Mouse (Mus musculus): Measurements from ENCODE around the gene Eef1a2. TPM values are rescaled to one million over a fixed set of nuclear protein-coding genes. Genes with fewer than 3 reads are reported as not detected.
"Not testable (repeated sequence)": the region's sequence is repeated elsewhere in the genome, so short reads cannot be mapped to it uniquely, and the experiment has no call there.

Gene Eef1a2
- total RNA-seq (2021) = 100 to 1,000 TPM; 674 to 713 TPM
- long read RNA-seq, transcript Eef1a2-201 (8 exons, 2,084 nt) = major isoform, 63 of 84 reads
- long read RNA-seq, partial matches to known transcripts = 18 of 84 reads
- long read RNA-seq, other reads (novel, unspliced or antisense) = 3 of 84 reads

- peak; percentile 68 to 82 for DNase-seq (ENCODE audit: low spot score in 2 of 2)
Observed at GRCm38 (mm10) chr2:181156248-181157121, at the start of gene Eef1a2. Gene Eef1a2, minus strand, starts transcription at chr2:181157014.

- DNase-seq (ENCODE audit: low spot score in 2 of 2) = no peak
Observed at GRCm38 (mm10) chr2:181206118-181206517, 49.3 kb upstream of the Eef1a2 start.

GRCm38 (mm10) chr2:181205678-181206077 lies 48.9 kb upstream of the Eef1a2 start:
- no peak for DNase-seq (ENCODE audit: low spot score in 2 of 2)

GRCm38 (mm10) chr2:181202886-181203285 lies 46.1 kb upstream of the Eef1a2 start:
- no peak for DNase-seq (ENCODE audit: low spot score in 2 of 2)

DNA sequence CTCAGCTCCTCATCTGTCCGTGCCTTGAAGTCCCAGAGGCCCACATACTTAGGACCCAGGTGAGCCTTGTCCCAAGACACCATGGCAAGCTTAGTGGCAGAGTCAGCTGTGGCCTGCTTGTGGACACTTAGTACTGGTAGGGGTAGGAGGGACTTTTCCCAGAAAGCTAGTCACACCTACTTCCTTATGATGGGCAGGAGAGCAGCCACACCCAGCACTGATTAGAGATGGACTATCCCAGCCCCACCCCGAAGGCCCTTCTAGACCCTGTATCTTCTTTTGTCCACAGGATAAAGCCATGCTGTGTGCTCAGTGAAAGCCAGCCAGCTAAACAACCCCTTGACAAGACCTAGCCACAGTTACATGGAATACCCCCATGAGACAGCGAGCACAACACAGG lies 45.6 kb upstream of the Eef1a2 start, which contains the start of gene Ptk6:
Gene Ptk6 (minus strand): TSS at position 368 of the 400 bp plus-strand sequence.
- no peak for DNase-seq (ENCODE audit: low spot score in 2 of 2)

GRCm38 (mm10) chr2:181201606-181202005 lies 44.8 kb upstream of the Eef1a2 start:
- DNase-seq (ENCODE audit: low spot score in 2 of 2) = no peak

DNA sequence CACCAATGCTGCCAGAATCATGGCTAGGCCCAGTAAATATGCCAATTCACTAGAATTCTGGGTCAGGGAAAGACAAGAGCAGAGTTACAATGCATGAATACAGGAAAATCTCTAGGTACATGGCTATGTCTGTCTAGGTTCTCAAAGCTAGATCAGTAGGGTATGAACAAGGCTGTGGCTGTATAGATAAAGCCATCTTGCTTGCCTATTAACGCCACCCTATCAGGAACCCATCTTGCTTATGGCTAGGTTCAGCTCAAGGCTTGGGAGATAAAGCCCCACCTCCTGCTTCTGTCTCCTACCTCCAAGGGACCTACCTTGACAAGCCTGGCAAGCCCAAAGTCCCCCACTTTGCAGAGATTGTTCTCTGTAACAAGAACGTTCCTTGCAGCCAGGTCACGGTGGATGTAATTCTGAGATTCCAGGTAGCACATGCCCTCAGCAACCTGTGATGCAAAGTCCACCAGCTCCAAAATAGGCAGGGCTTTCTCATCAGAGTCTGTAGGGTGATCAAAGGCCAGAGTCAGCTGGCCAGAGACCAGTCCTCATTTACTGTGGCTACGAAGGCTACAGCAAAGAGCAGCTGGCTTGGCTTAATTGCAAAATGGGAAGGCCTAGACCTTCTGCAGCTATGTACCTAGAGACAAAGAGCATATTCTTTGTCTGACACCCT lies 40.0 kb upstream of the Eef1a2 start:
- no peak for DNase-seq (ENCODE audit: low spot score in 2 of 2)

DNA sequence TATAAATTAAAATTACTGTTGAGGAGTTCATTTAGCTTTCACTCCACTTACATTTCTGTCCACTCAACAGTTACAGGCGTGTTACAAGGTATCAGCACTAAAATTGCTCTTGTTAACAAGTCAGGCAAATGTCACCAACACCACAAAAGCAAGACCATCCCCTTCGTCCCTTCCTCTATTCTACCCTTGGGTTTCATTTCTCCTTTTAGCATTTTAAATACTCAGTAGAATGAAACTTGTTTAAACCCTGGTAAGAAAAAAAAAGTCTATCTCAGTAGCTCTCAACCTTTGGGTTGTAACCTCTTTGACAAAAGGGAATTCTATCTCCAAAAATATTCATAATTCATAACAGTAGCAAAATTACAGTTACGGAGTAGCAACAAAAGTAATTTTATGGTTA lies 36.2 kb upstream of the Eef1a2 start:
- DNase-seq (ENCODE audit: low spot score in 2 of 2) = no peak

DNA sequence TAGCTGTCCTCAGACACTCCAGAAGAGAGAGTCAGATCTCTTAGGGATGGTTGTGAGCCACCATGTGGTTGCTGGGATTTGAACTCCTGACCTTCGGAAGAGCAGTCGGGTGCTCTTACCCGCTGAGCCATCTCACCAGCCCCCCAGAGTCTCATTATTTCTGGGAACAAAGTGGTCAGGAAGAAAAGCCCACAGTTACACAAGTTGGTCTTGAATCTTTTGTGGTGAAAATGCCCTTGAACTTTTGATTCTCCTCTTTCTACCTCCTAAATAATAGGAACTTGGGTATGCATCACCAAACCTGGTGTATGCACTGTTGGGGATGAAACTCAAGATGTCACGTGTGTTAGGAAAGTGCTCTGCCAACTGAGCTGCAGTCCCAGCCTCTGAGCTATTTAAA lies 35.1 kb upstream of the Eef1a2 start:
- no peak for DNase-seq (ENCODE audit: low spot score in 2 of 2)

- DNase-seq (ENCODE audit: low spot score in 2 of 2) = not testable (repeated sequence)
Observed at GRCm38 (mm10) chr2:181191385-181191784, 34.6 kb upstream of the Eef1a2 start.

DNA sequence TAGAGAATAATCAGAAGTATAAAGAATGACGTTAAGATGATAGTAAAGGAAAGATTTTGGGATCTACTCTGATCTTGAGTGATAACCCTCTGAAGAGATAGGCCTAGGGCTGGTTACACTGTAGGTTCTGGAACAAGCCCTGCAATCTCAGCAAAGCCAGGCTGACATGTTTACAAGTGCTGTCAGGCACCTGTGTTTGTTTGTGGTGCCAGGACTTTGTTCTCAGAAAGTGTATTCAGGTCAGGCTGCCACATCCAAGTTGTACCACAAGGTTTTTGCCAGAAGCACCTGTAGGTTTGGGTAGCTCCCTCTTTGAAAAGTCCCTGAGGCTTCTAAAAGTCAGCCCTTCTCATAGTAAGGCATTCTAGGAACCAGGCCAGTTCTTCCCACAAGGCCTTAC lies 32.5 kb upstream of the Eef1a2 start:
- no peak for DNase-seq (ENCODE audit: low spot score in 2 of 2)

DNA sequence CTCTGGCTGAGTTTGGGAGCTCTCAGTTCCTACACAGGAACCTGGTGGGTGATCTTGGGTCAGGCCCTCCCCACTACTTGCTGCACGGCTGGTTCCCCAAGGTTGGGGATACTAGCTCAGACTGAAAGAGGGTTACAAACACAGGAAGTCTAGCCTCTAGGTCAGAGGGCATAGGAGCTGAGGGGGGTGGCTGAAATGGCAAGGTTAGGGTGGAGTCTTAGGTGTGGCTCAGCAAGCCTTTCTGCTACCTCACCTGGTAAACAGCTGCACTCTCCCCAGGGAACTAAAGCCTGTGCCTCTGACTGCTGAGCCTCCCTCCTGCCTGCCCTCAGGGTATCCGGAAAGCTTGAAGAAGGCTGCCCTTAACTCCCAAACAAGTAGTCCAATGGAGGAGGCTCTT lies 31.9 kb upstream of the Eef1a2 start:
- DNase-seq (ENCODE audit: low spot score in 2 of 2) = no peak

- peak; percentile 85 to 92 for DNase-seq (ENCODE audit: low spot score in 2 of 2)
Observed at GRCm38 (mm10) chr2:181187121-181188000, 30.5 kb upstream of the Eef1a2 start, which contains the start of gene Ppdpf. Gene Ppdpf, plus strand, starts transcription at chr2:181187247.

DNA sequence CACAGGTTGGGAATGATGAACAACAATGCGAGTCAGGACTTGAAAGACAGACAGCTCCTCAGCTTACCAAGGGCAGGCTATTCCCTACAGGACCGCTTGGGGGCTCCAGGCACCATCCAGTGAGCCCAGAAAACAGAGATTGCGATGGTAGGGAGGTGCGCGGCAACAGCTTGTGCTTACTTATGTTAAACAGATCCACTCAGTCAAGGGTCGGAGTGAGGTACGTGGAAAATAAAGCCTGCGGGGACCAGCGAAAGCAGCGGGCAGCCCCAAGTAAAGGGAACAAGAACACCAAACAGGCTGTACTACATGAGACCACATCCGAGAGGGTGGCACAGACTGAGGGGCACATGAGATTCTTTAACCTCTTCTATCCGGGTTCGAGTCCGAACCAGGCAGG lies 29.8 kb upstream of the Eef1a2 start:
- DNase-seq (ENCODE audit: low spot score in 2 of 2) = peak; percentile 87 to 93

DNA sequence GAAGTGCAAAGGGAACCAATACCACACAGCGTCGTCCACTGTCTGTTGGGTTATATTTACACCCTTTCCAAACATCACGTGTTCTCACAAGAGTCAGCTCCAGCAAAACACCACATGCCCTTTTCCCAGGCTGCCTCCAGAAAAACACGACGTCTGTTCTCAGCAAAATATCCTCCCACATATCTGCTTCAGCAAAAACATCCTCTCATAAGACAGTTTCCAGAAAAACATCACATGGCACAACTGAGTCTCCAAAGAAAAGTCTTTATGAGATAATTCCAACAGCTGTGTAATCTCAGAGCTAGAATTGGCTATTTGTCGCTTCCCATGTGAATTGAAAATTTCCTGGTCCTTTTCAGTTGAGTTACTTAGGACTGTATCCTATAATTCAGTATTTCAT lies 24.1 kb upstream of the Eef1a2 start:
- DNase-seq (ENCODE audit: low spot score in 2 of 2) = no peak

DNA sequence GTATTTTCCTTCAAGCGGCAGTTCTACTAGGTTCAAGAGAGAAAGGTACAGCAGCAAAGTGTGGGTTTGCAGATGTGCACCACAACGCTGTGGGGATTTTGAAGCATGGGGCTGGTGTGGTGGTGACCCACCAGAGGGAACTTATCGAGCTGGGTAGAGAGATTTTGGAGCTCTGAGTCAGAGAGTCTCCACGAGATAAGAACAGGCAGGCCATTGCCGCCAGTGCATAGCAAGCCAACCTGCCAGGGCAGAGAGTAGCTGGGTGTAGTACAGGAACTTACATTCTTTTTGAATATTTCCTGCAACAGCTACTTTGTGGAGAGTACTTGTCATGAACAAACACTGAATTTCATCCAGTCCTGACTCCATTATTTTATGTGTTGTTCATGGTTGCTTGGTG lies 21.7 kb upstream of the Eef1a2 start:
- no peak for DNase-seq (ENCODE audit: low spot score in 2 of 2)

- DNase-seq (ENCODE audit: low spot score in 2 of 2) = no peak
Observed at GRCm38 (mm10) chr2:181178015-181178414, 21.2 kb upstream of the Eef1a2 start.

DNA sequence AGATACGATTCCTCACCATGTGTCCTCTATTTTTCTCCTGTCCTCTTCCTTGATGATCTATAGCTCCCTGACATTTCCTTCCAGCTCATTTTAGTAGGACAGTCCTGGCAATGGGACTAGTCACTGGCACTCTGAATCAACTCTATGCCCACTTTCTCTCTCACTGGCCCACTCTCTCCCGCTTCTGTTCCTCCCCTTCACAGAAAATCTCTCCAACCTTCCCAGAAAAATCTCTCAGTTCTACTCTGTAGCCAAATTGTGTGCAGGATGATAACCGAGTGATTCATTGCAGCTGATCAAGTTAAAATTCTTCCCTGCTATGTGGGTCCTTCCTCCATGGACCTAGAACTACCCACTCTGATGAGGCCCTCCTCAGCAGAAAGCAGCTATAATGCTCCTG lies 17.8 kb upstream of the Eef1a2 start:
- no peak for DNase-seq (ENCODE audit: low spot score in 2 of 2)

DNA sequence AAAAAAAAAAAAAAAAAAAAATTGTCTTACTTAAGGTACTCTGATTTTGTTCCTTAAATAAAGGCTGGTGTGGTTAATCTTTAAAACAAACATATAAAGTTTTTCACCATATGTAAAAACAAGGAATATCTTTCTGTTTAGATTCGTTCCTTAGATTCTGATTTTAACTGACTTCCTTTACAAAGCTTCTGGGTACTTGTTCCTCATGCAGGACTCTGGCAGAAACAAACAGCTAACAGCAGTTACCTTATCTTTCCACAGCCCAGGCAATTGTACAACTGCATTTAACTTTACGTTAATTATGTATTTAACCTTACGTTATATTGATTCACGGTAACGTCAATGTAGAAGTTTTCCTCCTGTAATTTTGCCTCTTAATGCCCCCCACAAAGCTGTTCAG lies 9.7 kb upstream of the Eef1a2 start:
- no peak for DNase-seq (ENCODE audit: low spot score in 2 of 2)

- DNase-seq (ENCODE audit: low spot score in 2 of 2) = peak in 1 of 2 experiments; percentile 6
Observed at GRCm38 (mm10) chr2:181160821-181161220, 4.0 kb upstream of the Eef1a2 start.

GRCm38 (mm10) chr2:181159771-181160170 lies 3.0 kb upstream of the Eef1a2 start:
- peak; percentile 57 to 69 for DNase-seq (ENCODE audit: low spot score in 2 of 2)
